Mouse (Mus musculus): Measurements from ENCODE around the gene Gstm1. TPM values are rescaled to one million over a fixed set of nuclear protein-coding genes. Genes with fewer than 3 reads are reported as not detected.
A peak's percentile ranks its signal among the peaks of the same experiment; 100 is the strongest.
"Not testable (repeated sequence)": the region's sequence is repeated elsewhere in the genome, so short reads cannot be mapped to it uniquely, and the experiment has no call there.

Gstm1 gene
- polyA plus RNA-seq, 1 experiment from 2014 or later = 83.2 TPM

DNA sequence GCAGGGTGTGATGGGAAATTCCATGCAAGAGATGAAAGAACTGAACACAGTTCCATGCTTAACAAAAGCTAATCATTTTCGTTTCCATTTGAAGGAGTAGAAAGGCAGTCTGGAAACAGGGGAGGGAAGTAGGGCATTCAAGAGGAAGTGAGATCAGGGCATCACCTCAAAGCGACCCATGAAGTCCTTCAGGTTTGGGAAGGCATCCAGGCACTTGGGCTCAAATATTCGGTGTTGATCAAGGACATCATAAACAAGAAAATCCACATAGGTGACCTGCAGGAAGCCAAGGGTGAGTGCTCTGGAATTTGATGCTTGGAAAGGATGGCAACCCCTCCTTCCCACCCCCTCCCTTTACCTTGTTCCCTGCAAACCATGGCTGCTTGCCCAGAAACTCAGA lies 34.0 kb downstream of the Gstm1 start:
- Histone ChIP-seq H3K27ac (no peak overlapping the region), H3K36me3 (no peaks in the 10 kb centered on the region), H3K4me2 (no peak overlapping the region), H3K9ac (no peak overlapping the region), H3K27me3 (no peaks in the 10 kb centered on the region), H3K4me1 (peaks cover 12% of the 10 kb centered on the region; the same call in 1 of the 2 replicates), H3K4me3 (no peak overlapping the region), H3K9me3 (no peaks in the 10 kb centered on the region)
- ATAC-seq (ENCODE audit: insufficient number of reproducible peaks, insufficient read depth, low FRiP score, low TSS enrichment, low read depth) = no peak
- WGBS = 60% methylated on average over 3 of the region's 3 CpGs

DNA sequence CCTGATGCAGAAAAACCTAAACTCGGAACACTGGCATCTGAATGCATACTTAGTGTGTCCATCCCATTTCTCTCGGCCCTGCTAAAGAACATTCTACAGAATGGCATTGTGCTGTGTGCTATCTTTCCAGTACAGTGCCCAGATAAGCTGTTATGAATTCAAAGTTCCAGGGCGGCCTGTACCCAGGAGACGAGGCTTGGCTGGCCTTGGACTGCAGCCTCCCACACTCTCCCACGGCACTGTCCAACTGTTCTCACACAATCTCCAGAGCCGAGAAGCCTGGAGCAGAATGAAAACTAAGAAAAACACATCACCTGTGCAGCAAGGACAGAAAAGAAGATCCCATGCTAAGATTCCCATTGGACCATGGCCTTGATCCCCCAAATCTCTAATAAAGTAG lies 35.0 kb downstream of the Gstm1 start:
- H3K27me3 ChIP-seq = no peaks in the 10 kb centered on the region
- H3K27ac ChIP-seq = no peak overlapping the region
- WGBS = 80% methylated on average over 6 of the region's 6 CpGs
- no peaks in the 10 kb centered on the region for H3K9me3 ChIP-seq
- no peaks in the 10 kb centered on the region for H3K36me3 ChIP-seq
- no peak overlapping the region for H3K4me2 ChIP-seq
- no peak overlapping the region for H3K9ac ChIP-seq
- H3K4me1 ChIP-seq = peaks cover 12% of the 10 kb centered on the region; the same call in 1 of the 2 replicates
- ATAC-seq (ENCODE audit: insufficient number of reproducible peaks, insufficient read depth, low FRiP score, low TSS enrichment, low read depth) = no peak
- H3K4me3 ChIP-seq = no peak overlapping the region

DNA sequence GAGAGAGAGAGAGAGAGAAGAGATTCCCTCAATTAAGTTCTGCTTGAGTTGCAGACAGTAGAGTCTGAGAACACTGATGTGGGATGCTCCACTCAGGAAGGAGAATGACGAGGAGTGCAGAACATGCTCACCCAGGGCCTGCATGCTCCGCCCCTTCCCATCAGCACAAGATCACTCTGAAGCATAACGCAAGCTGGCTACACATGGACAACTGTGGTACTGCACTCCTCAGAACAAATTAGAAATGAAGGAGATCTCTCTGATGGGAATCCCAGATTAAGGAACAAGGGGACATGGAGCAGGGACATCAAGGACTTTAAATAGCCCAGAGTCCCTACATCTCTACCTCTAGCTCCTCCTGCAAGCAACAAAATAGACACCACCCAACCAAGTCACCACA lies 36.5 kb downstream of the Gstm1 start:
- Histone ChIP-seq H3K4me2 (no peak overlapping the region), H3K9ac (no peak overlapping the region), H3K36me3 (no peaks in the 10 kb centered on the region), H3K27me3 (no peaks in the 10 kb centered on the region), H3K4me3 (no peak overlapping the region), H3K9me3 (no peaks in the 10 kb centered on the region), H3K4me1 (peaks cover 8% of the 10 kb centered on the region; the same call in 1 of the 2 replicates), H3K27ac (no peak overlapping the region)
- 67% methylated on average over 3 of the region's 3 CpGs for WGBS
- ATAC-seq (ENCODE audit: insufficient number of reproducible peaks, insufficient read depth, low FRiP score, low TSS enrichment, low read depth) = no peak

DNA sequence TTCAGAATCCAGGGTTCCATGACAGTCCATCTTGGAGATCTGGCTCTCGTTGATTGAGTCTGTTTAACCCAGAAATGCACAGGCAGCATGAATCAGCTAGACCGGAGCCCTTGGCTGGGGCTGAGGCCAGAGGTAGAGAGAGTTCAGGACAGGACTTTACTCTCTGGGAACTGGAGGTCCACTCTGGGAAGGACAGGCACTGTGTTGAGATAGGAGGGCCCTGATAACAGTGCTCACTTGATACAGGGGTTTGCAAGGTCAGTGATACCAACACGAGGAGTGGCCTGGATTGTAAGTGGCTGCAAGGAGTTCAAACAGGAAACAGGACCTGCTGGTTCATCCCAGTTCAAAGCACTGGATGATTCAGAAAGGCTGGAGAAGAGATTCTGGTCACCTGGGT lies 40.1 kb downstream of the Gstm1 start:
- no peaks in the 10 kb centered on the region for H3K9me3 ChIP-seq
- no peak overlapping the region for H3K9ac ChIP-seq
- no peak for ATAC-seq (ENCODE audit: insufficient number of reproducible peaks, insufficient read depth, low FRiP score, low TSS enrichment, low read depth)
- no peak overlapping the region for H3K27ac ChIP-seq
- no peak overlapping the region for H3K4me2 ChIP-seq
- WGBS = 76% methylated on average over 3 of the region's 3 CpGs
- H3K36me3 ChIP-seq = no peaks in the 10 kb centered on the region
- no peaks in the 10 kb centered on the region for H3K4me1 ChIP-seq
- no peak overlapping the region for H3K4me3 ChIP-seq
- no peaks in the 10 kb centered on the region for H3K27me3 ChIP-seq

DNA sequence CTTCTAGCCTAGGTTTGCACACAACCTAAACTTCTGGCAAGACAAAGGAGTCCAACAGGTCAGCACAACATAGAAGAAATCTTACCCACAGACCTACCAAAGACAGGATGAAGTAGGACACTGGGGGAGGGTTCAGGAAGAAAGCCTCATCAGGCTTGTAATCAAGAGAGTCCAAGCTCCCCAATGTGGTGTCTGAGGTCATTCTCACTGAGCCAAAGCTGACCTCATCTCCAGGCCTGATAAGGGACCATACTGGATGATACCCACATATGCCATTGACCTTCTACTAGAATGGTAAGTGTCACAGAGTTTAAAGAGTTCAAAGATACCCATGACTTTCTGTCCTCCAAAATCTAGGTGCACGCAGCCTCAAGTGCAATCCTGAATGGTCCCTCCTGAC lies 43.5 kb downstream of the Gstm1 start:
- Histone ChIP-seq H3K9me3 (no peaks in the 10 kb centered on the region), H3K27me3 (peaks cover 3% of the 10 kb centered on the region; the same call in 1 of the 2 replicates), H3K27ac (no peak overlapping the region), H3K36me3 (no peaks in the 10 kb centered on the region), H3K9ac (no peak overlapping the region), H3K4me2 (no peak overlapping the region), H3K4me1 (no peaks in the 10 kb centered on the region), H3K4me3 (no peak overlapping the region)
- no peak for ATAC-seq (ENCODE audit: insufficient number of reproducible peaks, insufficient read depth, low FRiP score, low TSS enrichment, low read depth)
- 89% methylated on average over 1 of the region's 1 CpGs for WGBS

DNA sequence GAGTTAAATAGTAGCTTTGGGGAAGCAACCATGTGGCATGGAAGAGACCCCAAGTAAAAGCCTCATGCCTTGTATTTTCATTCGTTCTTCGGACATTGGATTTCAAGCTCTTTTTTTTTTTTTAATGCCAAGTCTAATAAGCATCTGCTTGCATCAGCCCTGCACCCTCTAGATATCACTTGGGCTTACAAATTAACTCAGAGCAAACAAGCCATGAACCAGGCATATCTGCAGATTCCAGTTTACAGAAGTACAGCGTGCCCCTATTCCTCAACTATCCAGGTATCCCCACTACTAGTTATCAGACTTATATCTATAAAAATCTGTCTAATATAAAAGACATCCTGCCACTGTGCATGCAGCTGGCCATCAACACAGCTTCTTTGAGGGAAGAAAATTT lies 45.7 kb downstream of the Gstm1 start:
- no peak for ATAC-seq (ENCODE audit: insufficient number of reproducible peaks, insufficient read depth, low FRiP score, low TSS enrichment, low read depth)
- Histone ChIP-seq H3K4me1 (no peaks in the 10 kb centered on the region), H3K27ac (no peak overlapping the region), H3K9me3 (no peaks in the 10 kb centered on the region), H3K4me2 (no peak overlapping the region), H3K9ac (no peak overlapping the region), H3K36me3 (no peaks in the 10 kb centered on the region), H3K4me3 (no peak overlapping the region), H3K27me3 (peaks cover 3% of the 10 kb centered on the region; the same call in 1 of the 2 replicates)
- 84% methylated on average over 3 of the region's 3 CpGs for WGBS

DNA sequence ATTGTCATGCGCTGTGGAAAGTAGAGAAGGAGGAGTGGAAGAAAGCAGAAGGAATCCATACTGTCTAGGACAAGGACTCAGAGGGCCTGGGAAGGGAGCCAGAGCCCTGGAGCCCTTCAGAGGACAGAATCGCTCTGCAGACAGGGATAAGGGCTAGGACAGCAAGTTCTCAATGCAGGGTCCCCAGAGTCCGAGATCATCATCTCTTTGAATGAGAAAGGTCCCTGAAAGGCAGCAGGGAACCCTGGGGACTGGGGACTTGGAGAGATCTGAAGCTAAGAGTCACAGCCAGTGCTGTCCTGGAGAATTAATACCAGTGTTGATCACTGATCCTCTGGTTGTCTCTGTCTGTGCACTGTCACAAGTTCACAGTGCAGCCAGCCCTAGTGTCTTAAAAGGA lies 46.7 kb downstream of the Gstm1 start:
- ATAC-seq (ENCODE audit: insufficient number of reproducible peaks, insufficient read depth, low FRiP score, low TSS enrichment, low read depth); H3K27me3 ChIP-seq; H3K27ac ChIP-seq; H3K4me3 ChIP-seq; H3K4me2 ChIP-seq; H3K4me1 ChIP-seq; H3K9ac ChIP-seq; H3K9me3 ChIP-seq; H3K36me3 ChIP-seq: not testable (repeated sequence)
- 48% methylated on average over 3 of the region's 3 CpGs for WGBS

DNA sequence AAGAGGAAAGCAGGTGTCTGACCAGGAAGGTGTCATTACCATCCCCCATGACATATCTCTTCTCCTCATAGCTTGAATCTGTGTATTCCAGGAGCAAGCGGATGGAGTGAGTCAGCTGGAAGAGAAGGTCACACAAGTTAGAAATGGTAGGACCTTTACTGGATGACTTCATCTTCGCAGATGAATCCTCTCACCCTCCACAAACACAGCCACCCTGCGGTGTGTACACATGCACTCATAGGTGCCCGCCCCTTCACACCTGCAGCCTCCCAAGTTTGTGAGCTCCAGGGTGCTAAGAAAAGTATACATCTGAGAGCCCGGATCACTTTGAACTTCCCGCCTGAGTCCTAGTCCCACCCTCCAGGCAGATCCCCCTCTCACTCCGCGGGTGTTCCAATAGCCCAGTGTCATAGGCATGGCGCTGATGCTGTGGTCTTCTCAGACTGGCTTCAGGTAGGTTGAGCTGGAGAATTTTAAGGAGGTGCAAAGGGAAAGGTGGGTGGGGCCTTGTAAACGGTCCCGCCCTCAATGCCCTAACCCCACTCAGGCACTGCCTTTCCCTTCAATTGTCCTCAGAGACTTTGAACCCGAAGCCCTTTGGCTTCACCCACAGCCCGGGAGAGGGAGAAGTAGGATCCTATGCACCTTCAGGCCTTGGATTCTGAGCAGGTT lies 48.9 kb downstream of the Gstm1 start, which contains the start of gene Gstm3:
Gene Gstm3, minus strand, starts transcription at position 560 of the 672 bp plus-strand sequence.
- ATAC-seq (ENCODE audit: insufficient number of reproducible peaks, insufficient read depth, low FRiP score, low TSS enrichment, low read depth) = no peak
- H3K27me3 ChIP-seq = peaks cover 3% of the 10 kb centered on the region; the same call in 1 of the 2 replicates
- H3K27ac ChIP-seq = no peak within 1 kb of the TSS
- no peak within 1 kb of the TSS for H3K4me3 ChIP-seq
- H3K4me1 ChIP-seq = no peaks in the 10 kb centered on the region
- H3K9me3 ChIP-seq = no peaks in the 10 kb centered on the region
- no peaks in the 10 kb centered on the region for H3K36me3 ChIP-seq
- WGBS = 64% methylated on average over 13 of the region's 13 CpGs
- no peak within 1 kb of the TSS for H3K4me2 ChIP-seq
- H3K9ac ChIP-seq = no peak within 1 kb of the TSS

DNA sequence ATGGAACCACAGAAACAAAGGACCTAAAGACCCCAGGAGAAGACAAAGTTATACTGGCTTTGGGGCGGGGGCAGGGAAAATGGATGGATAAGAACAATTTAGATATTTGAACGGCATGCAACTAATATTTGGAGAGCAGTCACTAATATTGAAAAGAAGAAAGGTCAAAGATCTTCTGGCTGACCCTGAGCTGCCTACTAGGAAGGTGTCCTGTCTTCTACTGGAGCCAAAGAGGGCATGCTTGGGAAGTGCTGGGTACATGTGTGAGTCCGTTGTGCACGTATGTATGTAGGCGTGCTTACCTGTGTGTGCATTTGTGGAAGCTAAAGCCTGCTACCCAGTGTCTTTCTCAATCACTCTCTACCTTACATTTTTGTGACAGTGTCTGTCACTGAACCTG lies 51.1 kb downstream of the Gstm1 start:
- no peak overlapping the region for H3K27ac ChIP-seq
- no peaks in the 10 kb centered on the region for H3K36me3 ChIP-seq
- no peak overlapping the region for H3K9ac ChIP-seq
- H3K4me3 ChIP-seq = no peak overlapping the region
- no peaks in the 10 kb centered on the region for H3K4me1 ChIP-seq
- no peak for ATAC-seq (ENCODE audit: insufficient number of reproducible peaks, insufficient read depth, low FRiP score, low TSS enrichment, low read depth)
- H3K9me3 ChIP-seq = no peaks in the 10 kb centered on the region
- H3K27me3 ChIP-seq = peaks cover 3% of the 10 kb centered on the region; the same call in 1 of the 2 replicates
- 95% methylated on average over 5 of the region's 5 CpGs for WGBS
- no peak overlapping the region for H3K4me2 ChIP-seq

DNA sequence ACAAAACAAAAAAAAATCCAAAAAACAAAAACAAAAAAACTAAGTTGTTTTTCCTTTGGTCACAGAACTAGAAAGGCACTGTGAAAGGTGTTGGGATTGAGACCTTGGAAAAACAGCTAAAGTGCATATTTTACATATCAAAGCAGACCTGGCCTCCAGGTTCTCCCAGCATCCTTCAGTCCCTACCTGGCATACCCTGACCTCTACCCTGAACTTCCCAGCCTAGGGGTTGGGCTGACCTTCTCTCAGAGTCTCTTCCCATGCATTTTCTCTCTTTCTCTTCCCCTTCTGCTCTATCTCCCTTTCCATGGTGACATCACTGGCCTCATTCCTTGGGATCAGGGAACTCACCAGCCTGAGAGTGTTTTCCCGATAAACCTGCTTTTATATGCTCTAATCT lies 52.2 kb downstream of the Gstm1 start:
- Histone ChIP-seq H3K27ac (no peak overlapping the region), H3K4me2 (no peak overlapping the region), H3K4me1 (no peaks in the 10 kb centered on the region), H3K4me3 (no peak overlapping the region), H3K27me3 (no peaks in the 10 kb centered on the region; the same call in 1 of the 2 replicates), H3K9me3 (no peaks in the 10 kb centered on the region), H3K36me3 (no peaks in the 10 kb centered on the region), H3K9ac (no peak overlapping the region)
- 66% methylated on average over 1 of the region's 1 CpGs for WGBS
- no peak for ATAC-seq (ENCODE audit: insufficient number of reproducible peaks, insufficient read depth, low FRiP score, low TSS enrichment, low read depth)

DNA sequence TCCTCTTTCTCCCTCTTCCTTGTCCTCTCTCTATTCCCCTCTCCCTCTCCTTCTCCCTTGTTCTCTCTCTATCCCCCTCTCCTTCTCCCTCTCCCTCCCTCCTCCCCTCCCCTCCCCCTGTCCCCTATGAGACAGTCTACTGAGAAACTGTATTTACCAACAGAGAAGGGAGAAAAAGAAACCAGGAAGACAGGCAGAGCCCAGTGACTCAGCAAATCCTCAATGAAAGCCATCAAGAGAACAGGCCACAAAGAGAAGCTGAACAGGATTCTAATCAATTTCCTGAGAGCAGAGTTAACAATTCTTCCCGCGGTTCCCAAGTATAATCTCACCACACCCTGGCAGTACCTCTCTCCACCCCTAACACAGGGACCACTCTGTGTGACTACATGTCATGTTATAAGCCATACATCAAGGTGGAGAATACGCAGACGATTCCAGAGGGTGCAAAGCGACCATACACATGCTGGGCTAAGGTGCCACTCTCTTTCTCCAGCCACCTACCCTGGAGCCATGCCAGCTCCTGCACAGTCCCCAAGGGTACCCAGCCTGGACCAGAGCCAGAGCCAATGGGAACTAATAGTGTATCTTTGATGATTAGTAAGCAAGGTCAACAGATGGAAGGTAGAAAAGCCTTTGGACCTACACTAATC lies 53.0 kb downstream of the Gstm1 start:
- H3K4me1 ChIP-seq = no peaks in the 10 kb centered on the region
- WGBS = 66% methylated on average over 5 of the region's 5 CpGs
- H3K27me3 ChIP-seq = no peaks in the 10 kb centered on the region; the same call in 1 of the 2 replicates
- no peak overlapping the region for H3K9ac ChIP-seq
- H3K36me3 ChIP-seq = no peaks in the 10 kb centered on the region
- H3K27ac ChIP-seq = no peak overlapping the region
- no peak overlapping the region for H3K4me3 ChIP-seq
- H3K4me2 ChIP-seq = no peak overlapping the region
- peak; percentile 15; the same call in 1 of the 2 replicates for ATAC-seq (ENCODE audit: insufficient number of reproducible peaks, insufficient read depth, low FRiP score, low TSS enrichment, low read depth)
- no peaks in the 10 kb centered on the region for H3K9me3 ChIP-seq

DNA sequence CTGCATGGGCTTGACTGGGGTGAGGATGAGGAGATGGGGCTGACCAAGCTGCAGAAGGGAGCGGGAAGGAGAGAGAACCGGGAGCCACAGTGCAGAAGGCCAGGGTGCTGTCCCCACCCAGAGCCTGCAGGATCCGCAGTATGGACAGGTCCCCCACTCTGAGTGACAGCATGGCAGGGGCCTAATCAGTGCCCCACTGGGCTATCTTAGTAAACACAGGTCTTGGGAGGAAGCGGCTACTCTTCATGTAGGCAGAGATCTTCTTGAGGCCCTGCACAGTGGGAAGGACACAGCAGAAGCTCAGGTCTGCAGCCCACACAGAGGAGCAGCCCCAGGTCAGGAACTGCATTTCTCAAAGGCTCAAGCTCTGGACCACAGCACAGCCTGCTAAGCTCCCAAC lies 53.7 kb downstream of the Gstm1 start:
- no peaks in the 10 kb centered on the region for H3K9me3 ChIP-seq
- 83% methylated on average over 4 of the region's 4 CpGs for WGBS
- H3K4me2 ChIP-seq = no peak overlapping the region
- no peaks in the 10 kb centered on the region for H3K4me1 ChIP-seq
- H3K27me3 ChIP-seq = no peaks in the 10 kb centered on the region
- no peak for ATAC-seq (ENCODE audit: insufficient number of reproducible peaks, insufficient read depth, low FRiP score, low TSS enrichment, low read depth)
- H3K36me3 ChIP-seq = no peaks in the 10 kb centered on the region
- H3K4me3 ChIP-seq = no peak overlapping the region
- no peak overlapping the region for H3K27ac ChIP-seq
- H3K9ac ChIP-seq = no peak overlapping the region

Measured in embryonic facial prominence, embryonic 13.5 days (tissue).